Mouse (Mus musculus): ENCODE results near the gene Cpt1a. TPM values are rescaled to one million over a fixed set of nuclear protein-coding genes. Genes with fewer than 3 reads are reported as not detected.

The Cpt1a gene
- polyA plus RNA-seq, 1 experiment from 2014 or later: 31.8 TPM

GRCm38 (mm10) chr19:3419251-3419650 lies 97.1 kb downstream of the Cpt1a start:
- Histone ChIP-seq H3K27ac (no peak overlapping the region), H3K4me1 (replicated peaks) (peaks cover 4% of the 10 kb centered on the region; the same call in 1 of the 2 replicates), H3K4me2 (replicated peaks) (no peak overlapping the region), H3K36me3 (no peaks in the 10 kb centered on the region), H3K4me3 (replicated peaks) (no peak overlapping the region), H3K9ac (no peak overlapping the region), H3K27me3 (replicated peaks) (peaks cover 13% of the 10 kb centered on the region), H3K9me3 (no peaks in the 10 kb centered on the region)
- WGBS: 45% methylated on average over 5 of the region's 5 CpGs
- ATAC-seq: peak; percentile 57

GRCm38 (mm10) chr19:3422488-3422887 lies 100.4 kb downstream of the Cpt1a start:
- Histone ChIP-seq H3K9me3 (no peaks in the 10 kb centered on the region), H3K4me2 (replicated peaks) (no peak overlapping the region), H3K4me1 (replicated peaks) (0 out of 2 replicates have a peak, but pooled peaks cover 2% of the 10 kb centered on the region), H3K36me3 (no peaks in the 10 kb centered on the region), H3K9ac (no peak overlapping the region), H3K27ac (no peak overlapping the region), H3K27me3 (replicated peaks) (no peaks in the 10 kb centered on the region), H3K4me3 (replicated peaks) (no peak overlapping the region)
- no peak for ATAC-seq
- 72% methylated on average over 6 of the region's 6 CpGs for WGBS

GRCm38 (mm10) chr19:3422981-3423380 lies 100.8 kb downstream of the Cpt1a start:
- ATAC-seq: no peak
- no peaks in the 10 kb centered on the region for H3K36me3 ChIP-seq
- H3K9me3 ChIP-seq: no peaks in the 10 kb centered on the region
- 0 out of 2 replicates have a peak, but pooled peaks cover 2% of the 10 kb centered on the region for H3K4me1 ChIP-seq (replicated peaks)
- H3K27me3 ChIP-seq (replicated peaks): no peaks in the 10 kb centered on the region
- WGBS: 54% methylated on average over 4 of the region's 4 CpGs
- no peak overlapping the region for H3K27ac ChIP-seq
- no peak overlapping the region for H3K9ac ChIP-seq
- H3K4me3 ChIP-seq (replicated peaks): no peak overlapping the region
- H3K4me2 ChIP-seq (replicated peaks): no peak overlapping the region

GRCm38 (mm10) chr19:3424214-3424613 lies 102.1 kb downstream of the Cpt1a start:
- Histone ChIP-seq H3K27me3 (replicated peaks) (no peaks in the 10 kb centered on the region), H3K9me3 (no peaks in the 10 kb centered on the region), H3K4me3 (replicated peaks) (no peak overlapping the region), H3K27ac (no peak overlapping the region), H3K36me3 (no peaks in the 10 kb centered on the region), H3K4me1 (replicated peaks) (0 out of 2 replicates have a peak, but pooled peaks cover 2% of the 10 kb centered on the region), H3K9ac (no peak overlapping the region), H3K4me2 (replicated peaks) (no peak overlapping the region)
- peak; percentile 89 for ATAC-seq
- WGBS: 69% methylated on average over 2 of the region's 2 CpGs

- no peak for ATAC-seq
- no peak overlapping the region for H3K4me3 ChIP-seq (replicated peaks)
- H3K36me3 ChIP-seq: no peaks in the 10 kb centered on the region
- H3K9ac ChIP-seq: no peak overlapping the region
- 78% methylated on average over 15 of the region's 15 CpGs for WGBS
- 0 out of 2 replicates have a peak, but pooled peaks cover 2% of the 10 kb centered on the region for H3K4me1 ChIP-seq (replicated peaks)
- H3K27me3 ChIP-seq (replicated peaks): no peaks in the 10 kb centered on the region
- H3K27ac ChIP-seq: no peak overlapping the region
- no peak overlapping the region for H3K4me2 ChIP-seq (replicated peaks)
- H3K9me3 ChIP-seq: no peaks in the 10 kb centered on the region
Observed at GRCm38 (mm10) chr19:3428057-3428830, 106.1 kb downstream of the Cpt1a start.

- no peak for ATAC-seq
- no peak overlapping the region for H3K4me3 ChIP-seq (replicated peaks)
- H3K9me3 ChIP-seq: no peaks in the 10 kb centered on the region
- no peaks in the 10 kb centered on the region for H3K27me3 ChIP-seq (replicated peaks)
- no peaks in the 10 kb centered on the region for H3K36me3 ChIP-seq
- no peak overlapping the region for H3K27ac ChIP-seq
- H3K4me1 ChIP-seq (replicated peaks): no peaks in the 10 kb centered on the region
- H3K9ac ChIP-seq: no peak overlapping the region
- 50% methylated on average over 7 of the region's 7 CpGs for WGBS
- H3K4me2 ChIP-seq (replicated peaks): no peak overlapping the region
Observed at GRCm38 (mm10) chr19:3429156-3429816, 107.2 kb downstream of the Cpt1a start.

- H3K9ac ChIP-seq: no peak overlapping the region
- no peak overlapping the region for H3K4me3 ChIP-seq (replicated peaks)
- no peaks in the 10 kb centered on the region for H3K9me3 ChIP-seq
- ATAC-seq: no peak
- H3K27me3 ChIP-seq (replicated peaks): no peaks in the 10 kb centered on the region
- no peaks in the 10 kb centered on the region for H3K36me3 ChIP-seq
- 67% methylated on average over 7 of the region's 7 CpGs for WGBS
- no peak overlapping the region for H3K27ac ChIP-seq
- no peaks in the 10 kb centered on the region for H3K4me1 ChIP-seq (replicated peaks)
- no peak overlapping the region for H3K4me2 ChIP-seq (replicated peaks)
Observed at GRCm38 (mm10) chr19:3431066-3431465, 108.9 kb downstream of the Cpt1a start.

GRCm38 (mm10) chr19:3431969-3432368 lies 109.8 kb downstream of the Cpt1a start:
- no peak for ATAC-seq
- Histone ChIP-seq H3K36me3 (no peaks in the 10 kb centered on the region), H3K4me1 (replicated peaks) (no peaks in the 10 kb centered on the region), H3K27ac (no peak overlapping the region), H3K4me3 (replicated peaks) (no peak overlapping the region), H3K4me2 (replicated peaks) (no peak overlapping the region), H3K9ac (no peak overlapping the region), H3K27me3 (replicated peaks) (no peaks in the 10 kb centered on the region), H3K9me3 (no peaks in the 10 kb centered on the region)
- WGBS: 91% methylated on average over 1 of the region's 2 CpGs

GRCm38 (mm10) chr19:3434124-3434523 lies 112.0 kb downstream of the Cpt1a start:
- no peaks in the 10 kb centered on the region; the same call in 1 of the 2 replicates for H3K27me3 ChIP-seq (replicated peaks)
- H3K4me2 ChIP-seq (replicated peaks): no peak overlapping the region
- 46% methylated on average over 4 of the region's 4 CpGs for WGBS
- no peak for ATAC-seq
- no peak overlapping the region for H3K9ac ChIP-seq
- H3K9me3 ChIP-seq: no peaks in the 10 kb centered on the region
- no peak overlapping the region for H3K27ac ChIP-seq
- no peak overlapping the region for H3K4me3 ChIP-seq (replicated peaks)
- no peaks in the 10 kb centered on the region for H3K36me3 ChIP-seq
- no peaks in the 10 kb centered on the region for H3K4me1 ChIP-seq (replicated peaks)

- H3K4me3 ChIP-seq (replicated peaks): no peak overlapping the region
- H3K4me1 ChIP-seq (replicated peaks): no peaks in the 10 kb centered on the region
- WGBS: 49% methylated on average over 4 of the region's 4 CpGs
- H3K27ac ChIP-seq: no peak overlapping the region
- no peaks in the 10 kb centered on the region for H3K9me3 ChIP-seq
- H3K27me3 ChIP-seq (replicated peaks): no peaks in the 10 kb centered on the region; the same call in 1 of the 2 replicates
- no peak overlapping the region for H3K9ac ChIP-seq
- H3K36me3 ChIP-seq: no peaks in the 10 kb centered on the region
- no peak for ATAC-seq
- no peak overlapping the region for H3K4me2 ChIP-seq (replicated peaks)
Observed at GRCm38 (mm10) chr19:3434641-3435040, 112.5 kb downstream of the Cpt1a start.

All from intestine, embryonic 15.5 days (tissue).